Mouse (Mus musculus) adrenal gland (tissue): ENCODE results near the gene Apoc2.

Source experiments
- intact Hi-C: fragments of 180-260 bp; cut with DNase I; formaldehyde crosslinking; loops from one replicate; pipeline ENCODE4 v1.15.1; 2025

Gene Apoc2

GRCm38 (mm10) chr7:19682979-19683378 is 5.2 kb upstream of the Apoc2 start:
- intact Hi-C loops, result no loop called here

GRCm38 (mm10) chr7:19681202-19681694 is 3.5 kb upstream of the Apoc2 start, which contains the start of the genes Gm44805 and Apoc4:
Gene Gm44805 (minus strand): TSS chr7:19681423.
Gene Apoc4 (minus strand): TSS chr7:19681479.
- intact Hi-C loops, result no loop called here

GRCm38 (mm10) chr7:19680702-19681101 is 3.0 kb upstream of the Apoc2 start:
- intact Hi-C loops, result no loop called here

- intact Hi-C loops, result no loop called here
Observed at GRCm38 (mm10) chr7:19678901-19679300, 1.2 kb upstream of the Apoc2 start.

- intact Hi-C loops, result no loop called here
Observed at GRCm38 (mm10) chr7:19676662-19677061, 1.1 kb downstream of the Apoc2 start.

- intact Hi-C loops, result no loop called here
Observed at GRCm38 (mm10) chr7:19675824-19676223, 1.9 kb downstream of the Apoc2 start.

GRCm38 (mm10) chr7:19673083-19673699 is 4.5 kb downstream of the Apoc2 start:
- intact Hi-C loops, result no loop called here

- intact Hi-C loops, result no loop called here
Observed at GRCm38 (mm10) chr7:19671511-19671910, 6.2 kb downstream of the Apoc2 start.

- intact Hi-C loops, result loop anchor here (1.0 to 5.0 kb wide), 2 partner anchors 28 to 43 kb away; no protein-coding TSS in a partner anchor
Observed at GRCm38 (mm10) chr7:19668947-19669721, 8.6 kb downstream of the Apoc2 start.

- intact Hi-C loops, result loop anchor here (5.0 kb wide), 1 partner anchor 45 kb away; no protein-coding TSS in a partner anchor
Observed at GRCm38 (mm10) chr7:19667434-19667833, 10.3 kb downstream of the Apoc2 start.

GRCm38 (mm10) chr7:19666750-19667149 is 11.0 kb downstream of the Apoc2 start:
- intact Hi-C loops, result loop anchor here (5.0 kb wide), 1 partner anchor 46 kb away; no protein-coding TSS in a partner anchor

GRCm38 (mm10) chr7:19664955-19665841 is 12.5 kb downstream of the Apoc2 start, which contains the start of gene Clptm1:
Gene Clptm1 (minus strand): TSS chr7:19665033.
- intact Hi-C loops, result loop anchor here (5.0 kb wide), 1 partner anchor 47 kb away; no protein-coding TSS in a partner anchor

- intact Hi-C loops, result no loop called here
Observed at GRCm38 (mm10) chr7:19664455-19664954, 13.2 kb downstream of the Apoc2 start.

GRCm38 (mm10) chr7:19663940-19664339 is 13.8 kb downstream of the Apoc2 start:
- intact Hi-C loops, result no loop called here

GRCm38 (mm10) chr7:19652614-19653013 is 25.1 kb downstream of the Apoc2 start:
- intact Hi-C loops, result no loop called here

GRCm38 (mm10) chr7:19651063-19651786 is 26.5 kb downstream of the Apoc2 start:
- intact Hi-C loops, result no loop called here

- intact Hi-C loops, result no loop called here
Observed at GRCm38 (mm10) chr7:19641223-19641622, 36.5 kb downstream of the Apoc2 start.

GRCm38 (mm10) chr7:19635074-19635827 is 42.5 kb downstream of the Apoc2 start:
- intact Hi-C loops, result no loop called here

GRCm38 (mm10) chr7:19634591-19634990 is 43.1 kb downstream of the Apoc2 start:
- intact Hi-C loops, result no loop called here
